ENCODE assay signal across 10 mouse cellular contexts in the genomic region with DNA sequence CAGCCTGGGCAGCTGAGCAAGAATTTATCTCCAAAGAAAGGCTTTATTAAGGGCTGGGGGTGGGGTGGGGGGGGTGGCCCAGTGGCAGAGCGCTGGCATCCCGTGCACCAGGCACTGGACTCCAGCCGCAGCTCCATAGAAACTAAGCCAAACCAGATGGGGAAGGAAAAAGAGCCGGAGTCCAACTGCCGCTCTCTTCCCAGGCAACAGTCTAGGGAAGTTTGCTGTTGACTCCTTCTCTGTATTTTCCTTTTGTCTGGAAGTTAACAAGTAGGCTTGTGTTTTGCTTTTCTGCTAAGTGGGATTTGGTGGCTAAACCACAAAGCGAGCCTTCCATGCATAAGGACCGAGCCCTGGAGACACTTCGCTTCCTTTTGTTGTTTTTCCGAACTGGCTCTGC. TPM values are rescaled to one million over a fixed set of nuclear protein-coding genes. Genes with fewer than 3 reads are reported as not detected.
DNase-seq lines count a peak whose midpoint lies in the region; ATAC-seq and TF ChIP-seq lines count a peak whose summit lies in the region.
"Had no signal": no experiment of that assay in that cellular context is flagged by ENCODE, and none has a peak within 500 bp of the region (broad histone marks: within the 10 kb centered on the region; RNA-seq: fewer than 3 reads in every experiment).

No protein-coding gene starts in this region.

- H3K4me1 ChIP-seq in hindbrain, embryonic 14.5 days (replicated peaks; ENCODE audit: control insufficient read depth, insufficient read depth, low read length): peaks cover 14% of the 10 kb centered on the region; the same call in 1 of the 2 replicates
- peaks cover 13% of the 10 kb centered on the region for H3K4me1 ChIP-seq in hindbrain, embryonic 12.5 days
- peaks cover 31% of the 10 kb centered on the region for H3K4me1 ChIP-seq in embryonic facial prominence, embryonic 13.5 days
- peaks cover 6% of the 10 kb centered on the region; the same call in 1 of the 2 replicates for H3K4me1 ChIP-seq in hindbrain, postnatal 0 days (ENCODE audit: insufficient read depth, low read length)
- peaks cover 14% of the 10 kb centered on the region for H3K4me1 ChIP-seq in midbrain, embryonic 12.5 days

- WGBS in hindbrain, embryonic 14.5 days: 75% methylated on average over 9 of the region's 9 CpGs
- 73% methylated on average over 9 of the region's 9 CpGs for WGBS in hindbrain, embryonic 12.5 days
- WGBS in embryonic facial prominence, embryonic 13.5 days: 38% methylated on average over 9 of the region's 9 CpGs
- 48% methylated on average over 9 of the region's 9 CpGs for WGBS in hindbrain, postnatal 0 days
- WGBS in midbrain, embryonic 12.5 days: 69% methylated on average over 9 of the region's 9 CpGs

- H3K27ac ChIP-seq in hindbrain, embryonic 14.5 days: peak overlapping the region; percentile 46; the same call in 1 of the 2 replicates
- H3K27ac ChIP-seq in hindbrain, embryonic 12.5 days: no peak overlapping the region
- peak overlapping the region; percentile 86 for H3K27ac ChIP-seq in embryonic facial prominence, embryonic 13.5 days
- peak overlapping the region; percentile 65 for H3K27ac ChIP-seq in hindbrain, postnatal 0 days
- peak overlapping the region; percentile 25; the same call in 1 of the 2 replicates for H3K27ac ChIP-seq in midbrain, embryonic 12.5 days (replicated peaks)
- H3K27ac ChIP-seq: intestine, embryonic 15.5 days had no signal

- no peaks in the 10 kb centered on the region for H3K27me3 ChIP-seq in hindbrain, embryonic 14.5 days (ENCODE audit: control insufficient read depth, insufficient read depth, low read length)
- H3K27me3 ChIP-seq in hindbrain, embryonic 12.5 days: no peaks in the 10 kb centered on the region
- H3K27me3 ChIP-seq in embryonic facial prominence, embryonic 13.5 days: no peaks in the 10 kb centered on the region
- no peaks in the 10 kb centered on the region for H3K27me3 ChIP-seq in hindbrain, postnatal 0 days (ENCODE audit: insufficient read depth, low read length)
- peaks cover 15% of the 10 kb centered on the region for H3K27me3 ChIP-seq in midbrain, embryonic 12.5 days
- H3K27me3 ChIP-seq: intestine, embryonic 15.5 days; megakaryocyte, embryonic 14.5 days had no signal

- TF ChIP-seq CTCF in hindbrain, postnatal 0 days (IDR thresholded peaks at IDR 0.05; ENCODE audit: low read depth): no peak

- ATAC-seq in hindbrain, embryonic 14.5 days (ENCODE audit: low FRiP score): no peak
- no peak for ATAC-seq in hindbrain, embryonic 12.5 days (ENCODE audit: low FRiP score)
- no peak for ATAC-seq in embryonic facial prominence, embryonic 13.5 days (ENCODE audit: insufficient number of reproducible peaks, insufficient read depth, low FRiP score, low TSS enrichment, low read depth)
- peak; percentile 51; the same call in 1 of the 2 replicates for ATAC-seq in hindbrain, postnatal 0 days
- ATAC-seq in midbrain, embryonic 12.5 days (ENCODE audit: low FRiP score, low read depth): no peak
- ATAC-seq: intestine, embryonic 15.5 days had no signal

- no peak overlapping the region for H3K9ac ChIP-seq in hindbrain, embryonic 14.5 days
- no peak overlapping the region for H3K9ac ChIP-seq in hindbrain, embryonic 12.5 days
- H3K9ac ChIP-seq in embryonic facial prominence, embryonic 13.5 days: peak overlapping the region; percentile 22; the same call in 1 of the 2 replicates
- no peak overlapping the region for H3K9ac ChIP-seq in hindbrain, postnatal 0 days (replicated peaks; ENCODE audit: low read length)
- H3K9ac ChIP-seq in midbrain, embryonic 12.5 days (replicated peaks): no peak overlapping the region

- no peaks in the 10 kb centered on the region for H3K9me3 ChIP-seq in hindbrain, embryonic 14.5 days (ENCODE audit: control insufficient read depth, low read length)
- no peaks in the 10 kb centered on the region for H3K9me3 ChIP-seq in hindbrain, embryonic 12.5 days (replicated peaks)
- H3K9me3 ChIP-seq in embryonic facial prominence, embryonic 13.5 days: no peaks in the 10 kb centered on the region; the same call in 1 of the 2 replicates
- no peaks in the 10 kb centered on the region for H3K9me3 ChIP-seq in hindbrain, postnatal 0 days (ENCODE audit: low read length)
- H3K9me3 ChIP-seq in midbrain, embryonic 12.5 days: no peaks in the 10 kb centered on the region
- H3K9me3 ChIP-seq: intestine, embryonic 15.5 days; megakaryocyte, embryonic 14.5 days had no signal

- peaks cover 19% of the 10 kb centered on the region for H3K36me3 ChIP-seq in hindbrain, embryonic 14.5 days (replicated peaks; ENCODE audit: control insufficient read depth, insufficient read depth)
- H3K36me3 ChIP-seq in hindbrain, embryonic 12.5 days: peaks cover 8% of the 10 kb centered on the region
- H3K36me3 ChIP-seq in embryonic facial prominence, embryonic 13.5 days: peaks cover 22% of the 10 kb centered on the region
- 0 out of 2 replicates have a peak, but pooled peaks cover 4% of the 10 kb centered on the region for H3K36me3 ChIP-seq in hindbrain, postnatal 0 days (ENCODE audit: insufficient read depth, low read length)
- peaks cover 15% of the 10 kb centered on the region for H3K36me3 ChIP-seq in midbrain, embryonic 12.5 days

- H3K4me2 ChIP-seq in hindbrain, embryonic 14.5 days (replicated peaks): no peak overlapping the region
- H3K4me2 ChIP-seq in hindbrain, embryonic 12.5 days (replicated peaks): no peak overlapping the region
- peak overlapping the region; percentile 26 for H3K4me2 ChIP-seq in embryonic facial prominence, embryonic 13.5 days
- 0 out of 2 replicates have a peak overlapping the region, but pooled peaks have one; percentile 13 for H3K4me2 ChIP-seq in hindbrain, postnatal 0 days (ENCODE audit: low read depth, low read length)
- 0 out of 2 replicates have a peak overlapping the region, but pooled peaks have one; percentile 9 for H3K4me2 ChIP-seq in midbrain, embryonic 12.5 days (replicated peaks)

- no peak overlapping the region for H3K4me3 ChIP-seq in hindbrain, embryonic 14.5 days (replicated peaks; ENCODE audit: low read length)
- no peak overlapping the region for H3K4me3 ChIP-seq in hindbrain, embryonic 12.5 days
- no peak overlapping the region for H3K4me3 ChIP-seq in embryonic facial prominence, embryonic 13.5 days
- no peak overlapping the region for H3K4me3 ChIP-seq in hindbrain, postnatal 0 days (ENCODE audit: low read length)
- H3K4me3 ChIP-seq in midbrain, embryonic 12.5 days: no peak overlapping the region
- H3K4me3 ChIP-seq: intestine, embryonic 15.5 days; megakaryocyte, embryonic 14.5 days had no signal

- no peak for DNase-seq in hindbrain, embryonic 14.5 days (ENCODE audit: low spot score)
- peak; percentile 65 for DNase-seq in hindbrain, postnatal 0 days (ENCODE audit: low spot score)
- no peak for DNase-seq in cerebellum, adult 8-10 months
- no peak for DNase-seq in c-Kit-positive CD71-positive TER-119-positive erythroid progenitor cells, embryonic 14.5 days (ENCODE audit: low spot score)
- DNase-seq: cerebellum, adult 9-11 months had no signal

RNA-seq across cellular contexts. Expression of gene Pnpo, which starts 2.7 kb away (rescaled TPM):
- polyA plus RNA-seq in hindbrain, embryonic 14.5 days (2014; fragmentation: Nextera tagmentation; extraction: Ambion mirVana): 27.5 and 28.9 TPM in 2 replicates
- polyA plus RNA-seq in hindbrain, embryonic 12.5 days (2016; fragmentation: Nextera tagmentation; extraction: Ambion mirVana): 21.5 and 22.5 TPM in 2 replicates
- 19.9 and 27.9 TPM in 2 replicates for polyA plus RNA-seq in embryonic facial prominence, embryonic 13.5 days (2015; fragmentation: Nextera tagmentation; extraction: Ambion mirVana)
- total RNA-seq in hindbrain, postnatal 0 days (2014; rRNA removed): 31.5 and 37.2 TPM in 2 replicates
- 37.3 and 38.3 TPM in 2 replicates for polyA plus RNA-seq in hindbrain, postnatal 0 days (2015; fragmentation: Nextera tagmentation; extraction: Ambion mirVana)
- polyA plus RNA-seq in midbrain, embryonic 12.5 days (2016; fragmentation: Nextera tagmentation; extraction: Ambion mirVana): 14.6 and 16.4 TPM in 2 replicates

RNA-seq across cellular contexts. Expression of gene Prr15l, which starts 18.6 kb away (rescaled TPM):
- polyA plus RNA-seq in hindbrain, embryonic 14.5 days (2014; fragmentation: Nextera tagmentation; extraction: Ambion mirVana): 0.16 TPM in 2 replicates
- 0.53 and 1.5 TPM in 2 replicates for polyA plus RNA-seq in hindbrain, embryonic 12.5 days (2016; fragmentation: Nextera tagmentation; extraction: Ambion mirVana)
- 2.4 and 3.4 TPM in 2 replicates for polyA plus RNA-seq in embryonic facial prominence, embryonic 13.5 days (2015; fragmentation: Nextera tagmentation; extraction: Ambion mirVana)
- total RNA-seq in hindbrain, postnatal 0 days (2014; rRNA removed): 0.10 and 0.75 TPM in 2 replicates
- 0.19 and 0.71 TPM in 2 replicates for polyA plus RNA-seq in hindbrain, postnatal 0 days (2015; fragmentation: Nextera tagmentation; extraction: Ambion mirVana)
- 0.55 and 0.68 TPM in 2 replicates for polyA plus RNA-seq in midbrain, embryonic 12.5 days (2016; fragmentation: Nextera tagmentation; extraction: Ambion mirVana)

RNA-seq across cellular contexts. Expression of gene Cdk5rap3, which starts 30.2 kb away (rescaled TPM):
- 74.0 and 77.8 TPM in 2 replicates for polyA plus RNA-seq in hindbrain, embryonic 14.5 days (2014; fragmentation: Nextera tagmentation; extraction: Ambion mirVana)
- polyA plus RNA-seq in hindbrain, embryonic 12.5 days (2016; fragmentation: Nextera tagmentation; extraction: Ambion mirVana): 98.8 and 98.9 TPM in 2 replicates
- polyA plus RNA-seq in embryonic facial prominence, embryonic 13.5 days (2015; fragmentation: Nextera tagmentation; extraction: Ambion mirVana): 89.4 and 94.8 TPM in 2 replicates
- 44.9 and 56.5 TPM in 2 replicates for total RNA-seq in hindbrain, postnatal 0 days (2014; rRNA removed)
- polyA plus RNA-seq in hindbrain, postnatal 0 days (2015; fragmentation: Nextera tagmentation; extraction: Ambion mirVana): 77.1 and 87.8 TPM in 2 replicates
- polyA plus RNA-seq in midbrain, embryonic 12.5 days (2016; fragmentation: Nextera tagmentation; extraction: Ambion mirVana): 107 and 116 TPM in 2 replicates

RNA-seq across cellular contexts. Expression of gene Sp2, which starts 36.3 kb away (rescaled TPM):
- polyA plus RNA-seq in hindbrain, embryonic 14.5 days (2014; fragmentation: Nextera tagmentation; extraction: Ambion mirVana): 14.4 and 14.9 TPM in 2 replicates
- 19.0 and 20.8 TPM in 2 replicates for polyA plus RNA-seq in hindbrain, embryonic 12.5 days (2016; fragmentation: Nextera tagmentation; extraction: Ambion mirVana)
- 15.9 and 18.0 TPM in 2 replicates for polyA plus RNA-seq in embryonic facial prominence, embryonic 13.5 days (2015; fragmentation: Nextera tagmentation; extraction: Ambion mirVana)
- total RNA-seq in hindbrain, postnatal 0 days (2014; rRNA removed): 7.3 and 8.8 TPM in 2 replicates
- 11.9 and 14.4 TPM in 2 replicates for polyA plus RNA-seq in hindbrain, postnatal 0 days (2015; fragmentation: Nextera tagmentation; extraction: Ambion mirVana)
- polyA plus RNA-seq in midbrain, embryonic 12.5 days (2016; fragmentation: Nextera tagmentation; extraction: Ambion mirVana): 23.4 and 25.9 TPM in 2 replicates

Comparison
In these comparisons a context has a peak if more than half of its experiments do, and no peak if none do; other contexts are left out.
1. H3K4me2 ChIP-seq: peak in embryonic facial prominence, embryonic 13.5 days (single experiment), hindbrain, postnatal 0 days (single experiment) and midbrain, embryonic 12.5 days (single experiment); none in hindbrain, embryonic 14.5 days (single experiment) and hindbrain, embryonic 12.5 days (single experiment).